In genomic region chr13:74167057-74167413, GRCm38 (mm10) we compare ENCODE assay signal across 9 mouse cellular contexts. TPM values are rescaled to one million over a fixed set of nuclear protein-coding genes. Genes with fewer than 3 reads are reported as not detected.
DNase-seq lines count a peak whose midpoint lies in the region; ATAC-seq and TF ChIP-seq lines count a peak whose summit lies in the region.
"Had no signal": no experiment of that assay in that cellular context is flagged by ENCODE, and none has a peak within 500 bp of the region (broad histone marks: within the 10 kb centered on the region; RNA-seq: fewer than 3 reads in every experiment).

No protein-coding gene starts in this region.

- peak overlapping the region; percentile 74 for H3K4me2 ChIP-seq in embryonic facial prominence, embryonic 14.5 days (ENCODE audit: low read depth, low read length)
- peak overlapping the region; percentile 72 for H3K4me2 ChIP-seq in hindbrain, postnatal 0 days (ENCODE audit: low read depth, low read length)
- peak overlapping the region; percentile 75 for H3K4me2 ChIP-seq in midbrain, embryonic 15.5 days

- H3K4me1 ChIP-seq in embryonic facial prominence, embryonic 14.5 days (ENCODE audit: control insufficient read depth, insufficient read depth, low read length) = no peaks in the 10 kb centered on the region
- H3K4me1 ChIP-seq in hindbrain, postnatal 0 days (ENCODE audit: insufficient read depth, low read length) = no peaks in the 10 kb centered on the region
- peaks cover 10% of the 10 kb centered on the region; the same call in 1 of the 2 replicates for H3K4me1 ChIP-seq in midbrain, embryonic 15.5 days

- peaks cover 27% of the 10 kb centered on the region for H3K36me3 ChIP-seq in embryonic facial prominence, embryonic 14.5 days (ENCODE audit: control insufficient read depth, insufficient read depth, low read length)
- peaks cover 18% of the 10 kb centered on the region for H3K36me3 ChIP-seq in hindbrain, postnatal 0 days (ENCODE audit: insufficient read depth, low read length)
- peaks cover 16% of the 10 kb centered on the region; the same call in 1 of the 2 replicates for H3K36me3 ChIP-seq in midbrain, embryonic 15.5 days (replicated peaks)

- WGBS in embryonic facial prominence, embryonic 14.5 days = 13% methylated on average over 9 of the region's 9 CpGs
- WGBS in hindbrain, postnatal 0 days = 14% methylated on average over 9 of the region's 9 CpGs
- WGBS in midbrain, embryonic 15.5 days = 16% methylated on average over 9 of the region's 9 CpGs

- no peak for DNase-seq in layer of hippocampus, adult 2 months (ENCODE audit: low spot score in 2 of 2)
- DNase-seq in layer of hippocampus, adult 9-11 months = no peak
- no peak for DNase-seq in embryonic facial prominence, embryonic 14.5 days (ENCODE audit: low spot score)
- DNase-seq in hindbrain, postnatal 0 days (ENCODE audit: low spot score) = peak; percentile 32
- DNase-seq in adipocyte (ENCODE audit: low spot score) = no peak
- no peak for DNase-seq in left cerebral cortex, adult 8-10 months (ENCODE audit: low spot score in 2 of 2)
- no peak for DNase-seq in left cerebral cortex, postnatal 10 days (ENCODE audit: extremely low spot score in 1 of 2, low spot score in 2 of 2)

- H3K27ac ChIP-seq in layer of hippocampus, adult 2 months = no peak overlapping the region
- H3K27ac ChIP-seq in embryonic facial prominence, embryonic 14.5 days (replicated peaks; ENCODE audit: low read depth, low read length) = no peak overlapping the region
- no peak overlapping the region for H3K27ac ChIP-seq in hindbrain, postnatal 0 days
- H3K27ac ChIP-seq in midbrain, embryonic 15.5 days = no peak overlapping the region

- no peak for TF ChIP-seq CTCF in layer of hippocampus, adult 2 months (conservative IDR thresholded peaks at IDR 0.05)
- TF ChIP-seq CTCF in hindbrain, postnatal 0 days (IDR thresholded peaks at IDR 0.05; ENCODE audit: low read depth) = no peak

- peak overlapping the region; percentile 52 for H3K4me3 ChIP-seq in layer of hippocampus, adult 2 months
- peak overlapping the region; percentile 54 for H3K4me3 ChIP-seq in embryonic facial prominence, embryonic 14.5 days (ENCODE audit: low read depth, low read length)
- H3K4me3 ChIP-seq in hindbrain, postnatal 0 days (ENCODE audit: low read length) = peak overlapping the region; percentile 41
- H3K4me3 ChIP-seq in midbrain, embryonic 15.5 days = peak overlapping the region; percentile 46
- H3K4me3 ChIP-seq: myocyte had no signal

- peak; percentile 81 for ATAC-seq in embryonic facial prominence, embryonic 14.5 days (ENCODE audit: low read depth)
- peak; percentile 56 for ATAC-seq in hindbrain, postnatal 0 days
- ATAC-seq in midbrain, embryonic 15.5 days (replicated peaks) = peak; percentile 81

- no peaks in the 10 kb centered on the region for H3K27me3 ChIP-seq in embryonic facial prominence, embryonic 14.5 days (replicated peaks; ENCODE audit: control insufficient read depth, insufficient read depth, low read length)
- H3K27me3 ChIP-seq in hindbrain, postnatal 0 days (ENCODE audit: insufficient read depth, low read length) = no peaks in the 10 kb centered on the region
- no peaks in the 10 kb centered on the region for H3K27me3 ChIP-seq in midbrain, embryonic 15.5 days (replicated peaks)

- intact Hi-C loops in left cerebral cortex, postnatal 10 days (cut with DNase I) = loop anchor here (10.0 kb wide), 1 partner anchor 192 kb away; no protein-coding TSS in a partner anchor

- H3K9me3 ChIP-seq in embryonic facial prominence, embryonic 14.5 days (ENCODE audit: control insufficient read depth, low read length) = no peaks in the 10 kb centered on the region
- no peaks in the 10 kb centered on the region for H3K9me3 ChIP-seq in hindbrain, postnatal 0 days (ENCODE audit: low read length)
- H3K9me3 ChIP-seq in midbrain, embryonic 15.5 days = no peaks in the 10 kb centered on the region

- peak overlapping the region; percentile 67 for H3K9ac ChIP-seq in embryonic facial prominence, embryonic 14.5 days (ENCODE audit: low read depth, low read length)
- peak overlapping the region; percentile 51 for H3K9ac ChIP-seq in hindbrain, postnatal 0 days (replicated peaks; ENCODE audit: low read length)
- peak overlapping the region; percentile 51 for H3K9ac ChIP-seq in midbrain, embryonic 15.5 days

RNA-seq across cellular contexts. Expression of gene Exoc3, which starts 41.5 kb away (rescaled TPM):
- total RNA-seq in layer of hippocampus, adult 2 months (2021) = 10 to 100 TPM; 64.0 to 67.1 TPM
- 82.3 and 85.0 TPM in 2 replicates for polyA plus RNA-seq in embryonic facial prominence, embryonic 14.5 days (2014; fragmentation: Nextera tagmentation; extraction: Ambion mirVana)
- total RNA-seq in hindbrain, postnatal 0 days (2014; rRNA removed) = 79.5 and 110 TPM in 2 replicates
- 110 and 111 TPM in 2 replicates for polyA plus RNA-seq in hindbrain, postnatal 0 days (2015; fragmentation: Nextera tagmentation; extraction: Ambion mirVana)
- polyA plus RNA-seq in midbrain, embryonic 15.5 days (2015; fragmentation: Nextera tagmentation; extraction: Ambion mirVana) = 128 and 145 TPM in 2 replicates
- 10 to 100 TPM; 76.1 to 77.0 (median 76.6) TPM for total RNA-seq in left cerebral cortex, adult 8-10 months (2022)
- total RNA-seq in left cerebral cortex, postnatal 10 days (2021) = 10 to 100 TPM; 69.9 to 70.3 TPM

RNA-seq across cellular contexts. Expression of gene Slc9a3, which starts 45.8 kb away (rescaled TPM):
- total RNA-seq in layer of hippocampus, adult 2 months (2021) = 1 to 10 TPM; 2.3 TPM
- not detected in 2 replicates for polyA plus RNA-seq in embryonic facial prominence, embryonic 14.5 days (2014; fragmentation: Nextera tagmentation; extraction: Ambion mirVana)
- total RNA-seq in hindbrain, postnatal 0 days (2014; rRNA removed) = 0.07 and 0.58 TPM in 2 replicates
- 0.39 and 1.1 TPM in 2 replicates for polyA plus RNA-seq in hindbrain, postnatal 0 days (2015; fragmentation: Nextera tagmentation; extraction: Ambion mirVana)
- 0.26 TPM in 1 of 2 replicates, not detected in the other for polyA plus RNA-seq in midbrain, embryonic 15.5 days (2015; fragmentation: Nextera tagmentation; extraction: Ambion mirVana)
- 1 to 10 TPM; 2.0 to 2.7 (median 2.4) TPM for total RNA-seq in left cerebral cortex, adult 8-10 months (2022)
- total RNA-seq in left cerebral cortex, postnatal 10 days (2021) = 1 to 10 TPM in 1 of 2 experiments, under 1 TPM in 1; 0.73 to 1.2 TPM
